Mouse (Mus musculus) neural tube, embryonic 14.5 days (tissue): ENCODE data around the gene Card10. TPM values are rescaled to one million over a fixed set of nuclear protein-coding genes. Genes with fewer than 3 reads are reported as not detected.

ENCODE experiments used
- ATAC-seq: fragments of 200-750 bp; cut with Nextera tagmentation; 2 replicates; pipeline ENCODE4 v1.8.0; 2017; ENCODE audit warnings: low read depth, mild to moderate bottlenecking, moderate TSS enrichment, moderate library complexity
- H3K27ac ChIP-seq: fragments of 300-500 bp; sonication (generic); 2 replicates; pipeline ENCODE4 v1.5.1; 2014; ENCODE audit warnings: low read depth, mild to moderate bottlenecking, control low read depth, low read length, moderate library complexity, mixed read lengths
- H3K27me3 ChIP-seq: fragments of 300-500 bp; sonication (generic); 2 replicates; pipeline ENCODE4 v1.6.1; 2014; ENCODE audit warnings: low read length; ENCODE audit not compliant: control insufficient read depth, insufficient read depth
- H3K36me3 ChIP-seq: fragments of 300-500 bp; sonication (generic); 2 replicates; pipeline ENCODE4 v1.6.1; 2014; ENCODE audit warnings: low read length, mixed read lengths; ENCODE audit not compliant: control insufficient read depth, insufficient read depth
- H3K4me1 ChIP-seq: fragments of 300-500 bp; sonication (generic); 2 replicates; pipeline ENCODE4 v1.6.1; 2014; ENCODE audit warnings: low read length; ENCODE audit not compliant: control insufficient read depth, insufficient read depth
- H3K4me2 ChIP-seq: fragments of 300-500 bp; sonication (generic); 2 replicates; pipeline ENCODE4 v1.6.1; 2014; ENCODE audit warnings: mild to moderate bottlenecking, low read depth, low read length, control low read depth
- H3K4me3 ChIP-seq: fragments of 300-500 bp; sonication (generic); 2 replicates; pipeline ENCODE4 v1.5.1; 2014; ENCODE audit warnings: low read depth, low read length, control low read depth, mixed read lengths
- H3K9ac ChIP-seq: fragments of 300-500 bp; sonication (generic); replicated peaks from 2 replicates; pipeline ENCODE4 v1.6.1; 2014; ENCODE audit warnings: low read depth, mild to moderate bottlenecking, control low read depth, low read length, mixed read lengths
- H3K9me3 ChIP-seq: fragments of 300-500 bp; sonication (generic); 2 replicates; pipeline ENCODE4 v1.6.1; 2016; ENCODE audit warnings: low read length; ENCODE audit not compliant: control insufficient read depth
- WGBS: fragments of 180-500 bp; shearing (Covaris S2); extraction: QIAGEN DNeasy Blood & Tissue Kit; methylation state at CpG from one replicate; pipeline ENCODE4 v1.1.7; 2014; 5-methylcytosine and 5-hydroxymethylcytosine counted together
- polyA plus RNA-seq: library from polyadenylated mRNA; unstranded; fragments of >200 nt; fragmentation: Nextera tagmentation; extraction: Ambion mirVana; gene quantifications from 2 replicates; pipeline ENCODE4 v1.2.1, GENCODE M21; 2014

The Card10 gene
- polyA plus RNA-seq, 1 experiment from 2014 or later = 1.8 TPM

GRCm38 (mm10) chr15:78839744-78840143 lies 36.9 kb upstream of the Card10 start:
- peak; percentile 38; the same call in 1 of the 2 replicates for ATAC-seq
- Histone ChIP-seq H3K36me3 (no peaks in the 10 kb centered on the region), H3K9ac (no peak overlapping the region; the same call in 1 of the 2 replicates), H3K4me2 (no peak overlapping the region), H3K27me3 (peaks cover 9% of the 10 kb centered on the region), H3K4me1 (peaks cover 22% of the 10 kb centered on the region; the same call in 1 of the 2 replicates), H3K9me3 (no peaks in the 10 kb centered on the region), H3K4me3 (no peak overlapping the region), H3K27ac (0 out of 2 replicates have a peak overlapping the region, but pooled peaks have one; percentile 45)
- 0% methylated on average over 2 of the region's 2 CpGs for WGBS

GRCm38 (mm10) chr15:78836086-78836621 lies 33.3 kb upstream of the Card10 start:
- no peaks in the 10 kb centered on the region for H3K36me3 ChIP-seq
- no peak overlapping the region for H3K9ac ChIP-seq
- peak overlapping the region; percentile 45 for H3K27ac ChIP-seq
- H3K4me2 ChIP-seq = no peak overlapping the region
- H3K4me3 ChIP-seq = no peak overlapping the region
- peaks cover 16% of the 10 kb centered on the region; the same call in 1 of the 2 replicates for H3K4me1 ChIP-seq
- 38% methylated on average over 8 of the region's 8 CpGs for WGBS
- H3K27me3 ChIP-seq = no peaks in the 10 kb centered on the region
- H3K9me3 ChIP-seq = no peaks in the 10 kb centered on the region
- ATAC-seq = no peak

- Histone ChIP-seq H3K4me1 (peaks cover 16% of the 10 kb centered on the region; the same call in 1 of the 2 replicates), H3K36me3 (no peaks in the 10 kb centered on the region), H3K27me3 (no peaks in the 10 kb centered on the region), H3K9ac (no peak overlapping the region), H3K4me3 (no peak overlapping the region), H3K4me2 (no peak overlapping the region), H3K9me3 (no peaks in the 10 kb centered on the region), H3K27ac (peak overlapping the region; percentile 62)
- WGBS = 7% methylated on average over 12 of the region's 12 CpGs
- no peak for ATAC-seq
Observed at GRCm38 (mm10) chr15:78835200-78836085, 32.6 kb upstream of the Card10 start.

GRCm38 (mm10) chr15:78834233-78835005 lies 31.6 kb upstream of the Card10 start:
- H3K27me3 ChIP-seq = no peaks in the 10 kb centered on the region
- H3K4me1 ChIP-seq = peaks cover 8% of the 10 kb centered on the region; the same call in 1 of the 2 replicates
- ATAC-seq = no peak
- WGBS = 45% methylated on average over 10 of the region's 10 CpGs
- H3K4me3 ChIP-seq = no peak overlapping the region
- no peaks in the 10 kb centered on the region for H3K36me3 ChIP-seq
- no peak overlapping the region for H3K27ac ChIP-seq
- H3K9ac ChIP-seq = no peak overlapping the region
- no peaks in the 10 kb centered on the region for H3K9me3 ChIP-seq
- H3K4me2 ChIP-seq = no peak overlapping the region

GRCm38 (mm10) chr15:78833582-78833981 lies 30.7 kb upstream of the Card10 start:
- Histone ChIP-seq H3K9ac (no peak overlapping the region), H3K4me2 (no peak overlapping the region), H3K9me3 (no peaks in the 10 kb centered on the region), H3K4me1 (peaks cover 6% of the 10 kb centered on the region; the same call in 1 of the 2 replicates), H3K4me3 (no peak overlapping the region), H3K27ac (no peak overlapping the region), H3K36me3 (no peaks in the 10 kb centered on the region), H3K27me3 (no peaks in the 10 kb centered on the region)
- 98% methylated on average over 3 of the region's 3 CpGs for WGBS
- no peak for ATAC-seq

- Histone ChIP-seq H3K27ac (peak overlapping the region; percentile 73), H3K9me3 (no peaks in the 10 kb centered on the region), H3K4me2 (no peak overlapping the region), H3K27me3 (no peaks in the 10 kb centered on the region), H3K36me3 (no peaks in the 10 kb centered on the region), H3K4me3 (no peak overlapping the region), H3K9ac (0 out of 2 replicates have a peak overlapping the region, but pooled peaks have one; percentile 7), H3K4me1 (peaks cover 6% of the 10 kb centered on the region; the same call in 1 of the 2 replicates)
- 10% methylated on average over 14 of the region's 14 CpGs for WGBS
- ATAC-seq = peak; percentile 69
Observed at GRCm38 (mm10) chr15:78832701-78833123, 29.9 kb upstream of the Card10 start.

GRCm38 (mm10) chr15:78831720-78832657 lies 29.1 kb upstream of the Card10 start:
- H3K4me1 ChIP-seq = peaks cover 6% of the 10 kb centered on the region; the same call in 1 of the 2 replicates

More at GRCm38 (mm10) chr15:78831720-78832657, 29.1 kb upstream of the Card10 start:
- 53% methylated on average over 18 of the region's 19 CpGs for WGBS
- Histone ChIP-seq H3K9ac (no peak overlapping the region), H3K36me3 (no peaks in the 10 kb centered on the region), H3K4me3 (no peak overlapping the region), H3K4me2 (no peak overlapping the region), H3K27ac (peak overlapping the region; percentile 73), H3K9me3 (no peaks in the 10 kb centered on the region), H3K27me3 (no peaks in the 10 kb centered on the region)
- peak; percentile 15; the same call in 1 of the 2 replicates for ATAC-seq
